Mouse (Mus musculus): ENCODE measurements around the gene Hoxd8.

GRCm38 (mm10) chr2:74659507-74660005 is 44.9 kb upstream of the Hoxd8 start, which contains the start of gene Evx2:
- TF ChIP-seq CTCF (IDR thresholded peaks at IDR 0.05; ENCODE audit: low read depth) (no peak), EP300 (IDR thresholded peaks at IDR 0.05; ENCODE audit: low read depth) (no peak)

Measured in liver, embryonic 14.5 days (tissue).